Mouse (Mus musculus): ENCODE measurements around the gene Acp7. TPM values are rescaled to one million over a fixed set of nuclear protein-coding genes. Genes with fewer than 3 reads are reported as not detected.
A peak's percentile ranks its signal among the peaks of the same experiment; 100 is the strongest.
"Not testable (repeated sequence)": the region's sequence is repeated elsewhere in the genome, so short reads cannot be mapped to it uniquely, and the experiment has no call there.

Acp7 gene
- 10.9 and 12.4 TPM in 2 replicates for polyA plus RNA-seq (2015; fragmentation: Nextera tagmentation; extraction: Ambion mirVana)

DNA sequence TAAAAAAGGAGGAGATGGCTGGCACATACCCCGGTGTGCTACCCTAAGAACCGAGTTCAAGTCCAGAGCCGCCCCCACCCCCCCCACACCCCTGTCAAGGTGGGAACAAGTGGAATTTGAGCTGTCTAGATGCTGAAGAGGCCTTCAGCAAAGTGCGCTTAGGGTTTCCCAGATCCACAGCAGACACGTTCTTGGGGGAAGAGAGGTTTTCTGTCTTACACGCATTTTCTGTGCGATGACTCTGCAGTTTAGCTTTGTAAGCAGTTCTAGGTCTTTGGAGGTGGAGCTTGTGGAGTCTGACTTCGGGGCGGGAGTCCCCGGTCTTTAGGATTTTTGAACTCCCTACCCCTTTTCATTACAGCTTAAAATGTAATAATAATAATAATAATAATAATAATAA is at the start of gene Acp7:
Gene Acp7, minus strand, starts transcription at position 260 of the 400 bp plus-strand sequence.
- no peak within 1 kb of the TSS for H3K27ac ChIP-seq (replicated peaks)
- no peaks in the 10 kb centered on the region for H3K9me3 ChIP-seq (ENCODE audit: control insufficient read depth, low read length)
- 27% methylated on average over 10 of the region's 10 CpGs for WGBS
- ATAC-seq (ENCODE audit: low FRiP score, low TSS enrichment) (0 out of 2 replicates have a peak, but pooled peaks have one; percentile 16), DNase-seq (ENCODE audit: low spot score) (no peak)
- H3K9ac ChIP-seq (ENCODE audit: low read length), result no peak within 1 kb of the TSS; the same call in 1 of the 2 replicates
- H3K4me1 ChIP-seq (replicated peaks; ENCODE audit: control insufficient read depth, insufficient read depth), result no peaks in the 10 kb centered on the region
- no peaks in the 10 kb centered on the region for H3K36me3 ChIP-seq (ENCODE audit: control insufficient read depth, insufficient read depth, low read length)
- H3K27me3 ChIP-seq (ENCODE audit: control insufficient read depth, insufficient read depth, low read length), result no peaks in the 10 kb centered on the region; the same call in 1 of the 2 replicates
- peak within 1 kb of the TSS; percentile 9 for H3K4me2 ChIP-seq (replicated peaks; ENCODE audit: low read depth)
- TF ChIP-seq CTCF (IDR thresholded peaks at IDR 0.05; ENCODE audit: low read depth), result no peak
- no peak for TF ChIP-seq EP300 (optimal IDR thresholded peaks at IDR 0.05)
- peak within 1 kb of the TSS; percentile 24; the same call in 1 of the 2 replicates for H3K4me3 ChIP-seq (ENCODE audit: low read depth, low read length)

- Histone ChIP-seq H3K4me1 (replicated peaks; ENCODE audit: control insufficient read depth, insufficient read depth) (no peaks in the 10 kb centered on the region), H3K9me3 (ENCODE audit: control insufficient read depth, low read length) (no peaks in the 10 kb centered on the region), H3K4me2 (replicated peaks; ENCODE audit: low read depth) (no peak overlapping the region), H3K27me3 (ENCODE audit: control insufficient read depth, insufficient read depth, low read length) (no peaks in the 10 kb centered on the region), H3K36me3 (ENCODE audit: control insufficient read depth, insufficient read depth, low read length) (no peaks in the 10 kb centered on the region), H3K27ac (replicated peaks) (no peak overlapping the region), H3K9ac (ENCODE audit: low read length) (no peak overlapping the region), H3K4me3 (ENCODE audit: low read depth, low read length) (no peak overlapping the region)
- WGBS, result 88% methylated on average over 8 of the region's 8 CpGs
- no peak for TF ChIP-seq CTCF (IDR thresholded peaks at IDR 0.05; ENCODE audit: low read depth)
- TF ChIP-seq EP300 (optimal IDR thresholded peaks at IDR 0.05), result no peak
- no peak for DNase-seq (ENCODE audit: low spot score)
- no peak for ATAC-seq (ENCODE audit: low FRiP score, low TSS enrichment)
Measured at GRCm38 (mm10) chr7:28677624-28678023, 46.5 kb upstream of the Acp7 start.

GRCm38 (mm10) chr7:28676811-28677541 is 45.8 kb upstream of the Acp7 start:
- 62% methylated on average over 13 of the region's 13 CpGs for WGBS

GRCm38 (mm10) chr7:28675746-28676145 is 44.6 kb upstream of the Acp7 start:
- ATAC-seq (ENCODE audit: low FRiP score, low TSS enrichment) (no peak), DNase-seq (ENCODE audit: low spot score) (no peak)
- no peaks in the 10 kb centered on the region for H3K4me1 ChIP-seq (replicated peaks; ENCODE audit: control insufficient read depth, insufficient read depth)
- H3K27ac ChIP-seq (replicated peaks), result no peak overlapping the region
- no peaks in the 10 kb centered on the region for H3K9me3 ChIP-seq (ENCODE audit: control insufficient read depth, low read length)
- no peak overlapping the region for H3K9ac ChIP-seq (ENCODE audit: low read length)
- 44% methylated on average over 11 of the region's 11 CpGs for WGBS
- H3K4me2 ChIP-seq (replicated peaks; ENCODE audit: low read depth), result no peak overlapping the region
- H3K36me3 ChIP-seq (ENCODE audit: control insufficient read depth, insufficient read depth, low read length), result no peaks in the 10 kb centered on the region
- TF ChIP-seq CTCF (IDR thresholded peaks at IDR 0.05; ENCODE audit: low read depth) (peak; percentile 66), EP300 (optimal IDR thresholded peaks at IDR 0.05) (no peak)
- H3K27me3 ChIP-seq (ENCODE audit: control insufficient read depth, insufficient read depth, low read length), result no peaks in the 10 kb centered on the region
- no peak overlapping the region for H3K4me3 ChIP-seq (ENCODE audit: low read depth, low read length)

More at GRCm38 (mm10) chr7:28676811-28677541, 45.8 kb upstream of the Acp7 start:
- no peak overlapping the region for H3K4me2 ChIP-seq (replicated peaks; ENCODE audit: low read depth)
- H3K27ac ChIP-seq (replicated peaks), result no peak overlapping the region
- H3K27me3 ChIP-seq (ENCODE audit: control insufficient read depth, insufficient read depth, low read length), result no peaks in the 10 kb centered on the region
- H3K36me3 ChIP-seq (ENCODE audit: control insufficient read depth, insufficient read depth, low read length), result no peaks in the 10 kb centered on the region
- TF ChIP-seq EP300 (optimal IDR thresholded peaks at IDR 0.05) (no peak), CTCF (IDR thresholded peaks at IDR 0.05; ENCODE audit: low read depth) (no peak)
- no peak overlapping the region for H3K4me3 ChIP-seq (ENCODE audit: low read depth, low read length)
- H3K9ac ChIP-seq (ENCODE audit: low read length), result no peak overlapping the region
- DNase-seq (ENCODE audit: low spot score) (no peak), ATAC-seq (ENCODE audit: low FRiP score, low TSS enrichment) (no peak)
- H3K4me1 ChIP-seq (replicated peaks; ENCODE audit: control insufficient read depth, insufficient read depth), result no peaks in the 10 kb centered on the region
- no peaks in the 10 kb centered on the region for H3K9me3 ChIP-seq (ENCODE audit: control insufficient read depth, low read length)

DNA sequence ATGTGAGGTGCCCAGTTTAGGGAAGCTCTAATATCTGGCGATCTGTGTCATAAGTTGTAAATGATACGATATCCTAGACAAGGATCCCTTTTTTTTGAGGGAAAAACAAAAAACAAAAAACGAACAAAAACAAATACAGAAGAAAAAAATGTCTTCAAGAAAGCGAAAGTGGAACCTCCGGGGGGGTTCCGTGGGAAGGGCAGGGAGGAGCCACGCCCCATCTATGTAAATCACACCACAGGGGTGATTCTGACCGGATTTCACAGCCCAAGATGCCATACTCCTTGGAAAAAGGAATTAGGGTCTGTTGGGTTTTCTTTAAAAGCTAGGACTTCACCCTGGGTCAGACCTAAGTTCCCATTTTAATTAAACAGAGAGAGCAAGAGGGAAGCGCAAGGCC is 43.9 kb upstream of the Acp7 start:
- Histone ChIP-seq H3K27me3 (ENCODE audit: control insufficient read depth, insufficient read depth, low read length) (no peaks in the 10 kb centered on the region), H3K4me1 (replicated peaks; ENCODE audit: control insufficient read depth, insufficient read depth) (no peaks in the 10 kb centered on the region), H3K4me2 (replicated peaks; ENCODE audit: low read depth) (no peak overlapping the region), H3K4me3 (ENCODE audit: low read depth, low read length) (no peak overlapping the region), H3K9ac (ENCODE audit: low read length) (no peak overlapping the region), H3K36me3 (ENCODE audit: control insufficient read depth, insufficient read depth, low read length) (no peaks in the 10 kb centered on the region), H3K27ac (replicated peaks) (no peak overlapping the region), H3K9me3 (ENCODE audit: control insufficient read depth, low read length) (no peaks in the 10 kb centered on the region)
- 71% methylated on average over 9 of the region's 9 CpGs for WGBS
- no peak for ATAC-seq (ENCODE audit: low FRiP score, low TSS enrichment)
- no peak for TF ChIP-seq EP300 (optimal IDR thresholded peaks at IDR 0.05)
- TF ChIP-seq CTCF (IDR thresholded peaks at IDR 0.05; ENCODE audit: low read depth), result no peak
- DNase-seq (ENCODE audit: low spot score), result no peak

- ATAC-seq (ENCODE audit: low FRiP score, low TSS enrichment); H3K9me3 ChIP-seq (ENCODE audit: control insufficient read depth, low read length); H3K27me3 ChIP-seq (ENCODE audit: control insufficient read depth, insufficient read depth, low read length); H3K36me3 ChIP-seq (ENCODE audit: control insufficient read depth, insufficient read depth, low read length); H3K4me1 ChIP-seq (replicated peaks; ENCODE audit: control insufficient read depth, insufficient read depth); H3K4me2 ChIP-seq (replicated peaks; ENCODE audit: low read depth); H3K9ac ChIP-seq (ENCODE audit: low read length); DNase-seq (ENCODE audit: low spot score); H3K4me3 ChIP-seq (ENCODE audit: low read depth, low read length); H3K27ac ChIP-seq (replicated peaks): not testable (repeated sequence)
- WGBS, result 72% methylated on average over 5 of the region's 5 CpGs
Measured at GRCm38 (mm10) chr7:28672786-28673185, 41.7 kb upstream of the Acp7 start.
